Mouse (Mus musculus) heart, adult 2 months (tissue): ENCODE measurements around the gene Rassf1. TPM values are rescaled to one million over a fixed set of nuclear protein-coding genes. Genes with fewer than 3 reads are reported as not detected.
"Not testable (repeated sequence)": the region's sequence is repeated elsewhere in the genome, so short reads cannot be mapped to it uniquely, and the experiment has no call there.

ENCODE experiments used
- DNase-seq, 2 experiments: peaks; one replicate each; pipeline ENCODE4 v3.0.0; 2021
- H3K27ac ChIP-seq: fragments of 200-600 bp; 2 replicates; pipeline ENCODE4 v1.8.1; 2022
- H3K27me3 ChIP-seq: fragments of 200-500 bp; 2 replicates; pipeline ENCODE4 v1.6.1; 2012; ENCODE audit warnings: mild to moderate bottlenecking, low read length, inconsistent platforms, mixed read lengths; ENCODE audit not compliant: control insufficient read depth, insufficient read depth
- H3K36me3 ChIP-seq: fragments of 200-500 bp; 2 replicates; pipeline ENCODE4 v1.6.1; 2012; ENCODE audit warnings: low read length, inconsistent platforms; ENCODE audit not compliant: control insufficient read depth, insufficient read depth
- H3K4me1 ChIP-seq: fragments of 200-500 bp; 2 replicates; pipeline ENCODE4 v1.6.1; 2011; ENCODE audit warnings: low read length; ENCODE audit not compliant: control insufficient read depth, insufficient read depth
- H3K4me3 ChIP-seq: fragments of 200-600 bp; 2 replicates; pipeline ENCODE4 v1.8.1; 2022
- H3K79me2 ChIP-seq: fragments of 200-500 bp; replicated peaks from 2 replicates; pipeline ENCODE4 v1.6.1; 2012; ENCODE audit warnings: mild to moderate bottlenecking, inconsistent platforms, low read length, moderate library complexity, mixed read lengths; ENCODE audit not compliant: control insufficient read depth, insufficient read depth
- H3K9ac ChIP-seq: fragments of 200-500 bp; 2 replicates; pipeline ENCODE4 v1.6.1; 2012; ENCODE audit warnings: low read depth, mild to moderate bottlenecking, control low read depth, inconsistent platforms, low read length, mixed read lengths
- CTCF ChIP-seq: fragments of 200-600 bp; IDR thresholded peaks from 2 replicates; pipeline ENCODE4 v1.8.1; 2022; ENCODE audit warnings: antibody characterized with exemption, mild to moderate bottlenecking, moderate library complexity
- EP300 ChIP-seq: fragments of 200-500 bp; IDR thresholded peaks from 2 replicates; pipeline ENCODE4 v1.6.1; 2011; ENCODE audit warnings: low read depth, low read length, control low read depth; ENCODE audit not compliant: insufficient read depth
- POLR2A ChIP-seq: fragments of 200-500 bp; IDR thresholded peaks from 2 replicates; pipeline ENCODE4 v1.6.1; 2011; ENCODE audit warnings: mild to moderate bottlenecking, low read depth, low read length, control low read depth; ENCODE audit not compliant: insufficient read depth
- WGBS: fragments of 180-500 bp; shearing (Covaris S2); methylation state at CpG from one replicate; pipeline ENCODE4 v1.1.7; 2018; 5-methylcytosine and 5-hydroxymethylcytosine counted together
- intact Hi-C: fragments of 180-260 bp; cut with DNase I; formaldehyde crosslinking; loops from one replicate; pipeline ENCODE4 v1.15.1; 2025
- polyA plus RNA-seq: library from polyadenylated mRNA; depleted of rRNA; stranded (reverse); fragments of >200 nt; gene quantifications from 2 replicates; pipeline ENCODE4 v1.2.3, GENCODE M21; 2012
- total RNA-seq, 2 experiments: library from RNA; stranded (reverse); gene quantifications; 2 replicates each; pipeline ENCODE4 v1.2.3; 2021

Rassf1 gene
- total and polyA plus RNA-seq, 3 experiments, result 12.6 to 15.5 (median 13.4) TPM

- TF ChIP-seq CTCF (no peak), EP300 (no peak), POLR2A (peak; percentile 30; the same call in 1 of the 2 replicates)
- WGBS, result 34% methylated on average over 21 of the region's 21 CpGs
- H3K36me3 ChIP-seq, result no peaks in the 10 kb centered on the region
- peak overlapping the region; percentile 79 for H3K4me3 ChIP-seq
- intact Hi-C loops, result no loop called here
- H3K27ac ChIP-seq, result peak overlapping the region; percentile 95
- H3K79me2 ChIP-seq, result no peaks in the 10 kb centered on the region
- peaks cover 14% of the 10 kb centered on the region for H3K4me1 ChIP-seq
- peak overlapping the region; percentile 79 for H3K9ac ChIP-seq
- no peaks in the 10 kb centered on the region for H3K27me3 ChIP-seq
- no peak for DNase-seq
Measured at GRCm38 (mm10) chr9:107570845-107571244, 19.5 kb downstream of the Rassf1 start.

GRCm38 (mm10) chr9:107571534-107572326, 20.4 kb downstream of the Rassf1 start:
- WGBS, result 70% methylated on average over 22 of the region's 22 CpGs
- intact Hi-C loops, result no loop called here
- H3K27ac ChIP-seq, result peak overlapping the region; percentile 95
- DNase-seq, result no peak
- H3K9ac ChIP-seq, result peak overlapping the region; percentile 79; the same call in 1 of the 2 replicates
- peak overlapping the region; percentile 79 for H3K4me3 ChIP-seq
- peaks cover 14% of the 10 kb centered on the region for H3K4me1 ChIP-seq
- H3K36me3 ChIP-seq, result no peaks in the 10 kb centered on the region
- no peaks in the 10 kb centered on the region for H3K27me3 ChIP-seq
- no peaks in the 10 kb centered on the region for H3K79me2 ChIP-seq
- no peak for TF ChIP-seq CTCF
- TF ChIP-seq POLR2A, result peak; percentile 57
- TF ChIP-seq EP300, result peak; percentile 83

- no peak for TF ChIP-seq CTCF
- TF ChIP-seq POLR2A, result no peak
- no peak for TF ChIP-seq EP300
- Histone ChIP-seq H3K4me3 (no peak overlapping the region), H3K79me2 (no peaks in the 10 kb centered on the region), H3K9ac (no peak overlapping the region), H3K36me3 (no peaks in the 10 kb centered on the region), H3K27ac (peak overlapping the region; percentile 95), H3K4me1 (peaks cover 15% of the 10 kb centered on the region), H3K27me3 (no peaks in the 10 kb centered on the region)
- DNase-seq, result no peak
- 97% methylated on average over 2 of the region's 2 CpGs for WGBS
- intact Hi-C loops, result no loop called here
Measured at GRCm38 (mm10) chr9:107572327-107572662, 20.9 kb downstream of the Rassf1 start.

- H3K27ac ChIP-seq, H3K79me2 ChIP-seq, H3K36me3 ChIP-seq, H3K27me3 ChIP-seq, H3K4me3 ChIP-seq, DNase-seq, H3K9ac ChIP-seq, intact Hi-C loops: not testable (repeated sequence)
- peaks cover 20% of the 10 kb centered on the region for H3K4me1 ChIP-seq
- peak; percentile 43 for TF ChIP-seq CTCF
- WGBS, result 89% methylated on average over 6 of the region's 6 CpGs
Measured at GRCm38 (mm10) chr9:107573774-107574173, 22.4 kb downstream of the Rassf1 start.

GRCm38 (mm10) chr9:107575579-107576356, 24.4 kb downstream of the Rassf1 start:
- intact Hi-C loops, result no loop called here
- no peak overlapping the region for H3K27ac ChIP-seq
- no peak for DNase-seq

More at GRCm38 (mm10) chr9:107575579-107576356, 24.4 kb downstream of the Rassf1 start:
- Histone ChIP-seq H3K27me3 (no peaks in the 10 kb centered on the region), H3K9ac (no peak overlapping the region), H3K79me2 (no peaks in the 10 kb centered on the region), H3K36me3 (no peaks in the 10 kb centered on the region), H3K4me3 (no peak overlapping the region), H3K4me1 (peaks cover 21% of the 10 kb centered on the region)
- WGBS, result 77% methylated on average over 14 of the region's 14 CpGs
- TF ChIP-seq EP300, result no peak
- no peak for TF ChIP-seq POLR2A
- TF ChIP-seq CTCF, result no peak
